Mouse (Mus musculus) spleen, adult 2 months (tissue): ENCODE measurements around the gene OR5BS1P.

Experiments
- CTCF ChIP-seq: fragments of 200-500 bp; IDR thresholded peaks from 2 replicates; pipeline ENCODE4 v1.5.1; 2011; ENCODE audit warnings: mild to moderate bottlenecking, inconsistent platforms; ENCODE audit not compliant: insufficient read depth, insufficient read length, insufficient replicate concordance; ENCODE audit errors: extremely low read depth
- POLR2A ChIP-seq: fragments of 200-500 bp; IDR thresholded peaks from 2 replicates; pipeline ENCODE4 v1.6.1; 2011; ENCODE audit warnings: low read depth, low read length, inconsistent platforms

GRCm38 (mm10) chr15:98528066-98528563 lies 58.4 kb downstream of the OR5BS1P start:
- TF ChIP-seq POLR2A (no peak), CTCF (no peak)
